Mouse (Mus musculus): ENCODE results near the gene Adam10.

Gene Adam10

DNA sequence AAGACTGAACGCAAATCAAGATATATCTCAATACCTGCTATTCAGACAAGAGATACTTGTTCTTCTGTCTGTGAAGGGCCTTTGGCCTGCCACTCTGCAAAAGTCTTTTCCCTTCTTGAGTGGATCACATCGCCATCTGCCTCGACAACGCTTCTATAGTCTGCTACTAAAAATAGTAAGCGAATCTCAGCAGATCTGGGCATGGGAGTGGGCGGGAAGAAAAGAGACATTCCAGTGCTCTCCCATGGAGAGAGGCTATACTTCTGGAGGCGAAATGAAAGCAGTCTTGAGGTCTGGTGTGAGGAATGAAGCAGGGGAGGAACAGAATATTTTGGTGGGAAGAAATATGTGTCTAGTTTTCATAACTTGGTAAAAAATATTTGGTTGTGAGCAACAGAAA is 109.9 kb downstream of the Adam10 start:
- peak; percentile 79 for DNase-seq (ENCODE audit: low read depth, low spot score)

DNA sequence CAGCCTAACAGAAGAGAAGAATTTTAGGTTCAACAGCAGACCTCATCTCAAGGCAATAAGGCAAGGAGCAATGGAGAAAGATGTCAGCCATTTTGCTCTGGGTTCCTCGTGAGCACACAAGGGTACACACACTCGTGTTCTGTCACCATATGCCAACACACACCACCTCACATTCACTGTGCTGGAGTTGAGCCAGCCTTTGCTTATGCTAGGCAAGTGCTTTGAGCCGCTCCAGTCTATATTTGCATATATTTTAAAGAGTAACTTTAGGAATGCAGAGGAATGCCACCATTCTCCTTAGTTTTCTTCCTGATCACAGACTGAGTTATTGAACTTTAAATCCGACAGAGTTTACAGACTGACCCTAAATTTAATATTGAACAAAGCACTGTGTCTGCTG is 111.8 kb downstream of the Adam10 start:
- DNase-seq (ENCODE audit: low read depth, low spot score) = no peak

DNA sequence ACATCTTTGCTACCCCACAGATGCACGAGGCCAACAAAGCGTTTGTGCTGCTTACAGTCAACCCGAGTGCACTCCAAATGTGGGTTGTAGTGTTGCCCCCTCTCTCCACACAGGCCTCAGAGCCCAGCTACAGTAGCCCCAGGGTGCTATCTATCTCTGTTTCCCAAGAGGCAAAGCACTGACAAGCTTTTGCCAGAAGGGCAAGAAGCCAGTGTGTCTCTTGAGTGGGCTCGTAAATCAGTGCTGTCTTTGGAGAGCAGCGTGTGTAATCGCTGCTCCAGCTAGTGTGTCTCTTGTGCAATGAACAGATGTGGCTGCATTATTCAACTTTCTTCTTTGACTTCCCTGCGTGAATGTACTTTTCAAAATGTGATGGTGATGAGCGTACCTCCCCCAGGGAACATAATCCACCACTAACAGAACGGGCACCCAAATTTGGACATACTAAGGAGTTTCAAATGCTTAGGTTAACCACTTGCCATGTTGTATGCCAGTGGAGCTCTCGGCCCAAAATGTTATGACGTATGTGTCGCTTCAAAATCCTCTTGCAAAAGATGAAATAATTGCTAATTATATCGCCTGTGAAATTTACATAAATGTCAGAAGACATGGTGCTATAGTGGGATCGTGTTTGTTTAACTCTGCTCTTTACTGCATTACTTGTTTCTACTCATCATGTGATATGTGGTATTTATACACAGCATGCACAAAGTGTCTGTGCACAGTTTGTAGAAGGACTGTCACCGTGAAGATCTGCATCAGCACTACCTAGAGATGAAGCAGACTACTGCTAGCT is 116.0 kb downstream of the Adam10 start:
- DNase-seq (ENCODE audit: low read depth, low spot score) = no peak

DNA sequence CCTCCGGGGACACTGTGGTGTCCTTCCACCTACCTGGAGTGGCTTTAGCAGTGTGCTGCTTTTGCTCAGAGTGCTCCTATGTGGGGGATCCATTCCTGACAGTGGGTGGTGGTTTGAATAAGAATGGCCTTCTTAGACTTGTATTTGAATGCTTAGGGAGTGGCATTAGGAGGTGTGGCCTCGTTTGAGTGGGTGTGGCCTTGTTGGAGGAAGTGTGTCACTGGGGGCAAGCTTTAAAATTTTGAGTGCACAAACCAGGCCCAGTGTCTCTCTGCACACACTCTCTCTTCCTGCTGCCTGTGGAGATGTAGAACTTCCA is 116.6 kb downstream of the Adam10 start:
- no peak for DNase-seq (ENCODE audit: low read depth, low spot score)

DNA sequence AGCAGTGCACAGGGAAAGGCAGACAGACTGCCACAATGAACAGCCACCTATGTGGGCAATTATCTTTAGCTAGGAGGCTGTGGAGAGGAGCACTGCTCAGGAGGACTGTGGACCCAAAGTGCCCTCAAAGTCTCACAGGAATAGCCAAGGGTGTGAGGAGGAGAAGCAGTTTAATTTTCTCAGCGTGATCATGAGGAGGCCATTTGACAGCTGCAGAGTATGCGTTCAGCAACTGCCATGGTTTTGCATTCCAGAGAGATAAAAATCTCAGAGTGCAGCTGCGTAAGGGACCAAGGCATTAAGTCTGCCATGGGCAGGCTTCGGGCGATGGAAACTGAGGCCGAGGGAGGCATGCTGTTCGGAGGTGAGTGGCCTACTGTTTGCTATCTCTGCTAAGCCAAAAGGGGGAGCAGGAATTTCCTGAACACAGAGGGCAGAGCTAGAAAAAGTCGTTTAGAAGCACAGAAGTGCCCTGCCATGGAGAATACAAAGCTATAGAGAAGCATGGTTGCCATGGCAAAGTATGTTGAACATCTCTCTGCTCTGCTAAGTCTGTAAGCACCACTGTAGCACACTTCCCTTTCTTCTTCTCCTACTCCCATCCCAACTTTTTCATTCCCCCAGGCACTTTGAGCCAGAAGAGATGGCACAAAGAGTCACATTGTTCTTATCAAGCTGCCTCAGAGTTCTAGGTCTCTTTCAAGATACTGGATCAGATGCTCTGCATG is 122.0 kb downstream of the Adam10 start:
- no peak for DNase-seq (ENCODE audit: low read depth, low spot score)

DNA sequence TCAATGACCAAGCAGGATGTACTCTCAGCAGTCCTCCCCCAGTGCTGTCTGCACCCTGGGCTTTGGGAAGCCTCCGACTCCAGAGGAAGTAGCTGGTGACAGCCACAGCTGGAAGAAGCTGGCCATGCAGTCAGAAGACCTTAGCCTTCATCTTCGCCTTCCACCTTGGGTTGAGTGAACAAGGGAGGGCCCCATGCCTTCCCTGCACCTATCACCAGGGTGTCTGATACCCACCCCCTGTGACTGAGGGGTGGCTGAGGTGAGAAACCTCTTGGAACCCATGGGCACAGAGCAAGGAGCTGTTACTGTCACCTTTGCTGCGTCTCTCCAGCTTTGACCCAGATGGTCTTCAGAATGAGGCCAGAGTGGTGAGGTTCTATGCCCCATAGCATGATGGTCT is 123.0 kb downstream of the Adam10 start:
- no peak for DNase-seq (ENCODE audit: low read depth, low spot score)

DNA sequence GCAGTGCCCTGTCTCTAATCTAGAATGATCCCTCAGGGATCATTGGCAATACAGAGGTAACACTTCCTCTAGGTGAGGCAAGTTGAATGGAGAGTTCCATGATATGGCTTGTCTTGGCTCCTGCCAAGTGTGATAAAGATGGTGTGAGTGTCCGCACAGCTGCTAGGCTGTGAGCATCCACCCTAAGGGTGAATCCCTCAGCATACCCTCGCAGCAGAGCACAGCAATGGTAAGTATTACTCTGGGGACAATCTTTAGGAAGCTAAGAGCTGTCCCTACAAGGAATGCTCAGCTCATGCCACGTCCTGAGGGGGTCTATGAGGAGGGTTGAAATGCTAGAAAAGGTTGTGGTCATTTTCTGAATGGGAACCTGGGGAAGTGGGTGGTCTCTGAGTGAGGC is 124.0 kb downstream of the Adam10 start:
- no peak for DNase-seq (ENCODE audit: low read depth, low spot score)

DNA sequence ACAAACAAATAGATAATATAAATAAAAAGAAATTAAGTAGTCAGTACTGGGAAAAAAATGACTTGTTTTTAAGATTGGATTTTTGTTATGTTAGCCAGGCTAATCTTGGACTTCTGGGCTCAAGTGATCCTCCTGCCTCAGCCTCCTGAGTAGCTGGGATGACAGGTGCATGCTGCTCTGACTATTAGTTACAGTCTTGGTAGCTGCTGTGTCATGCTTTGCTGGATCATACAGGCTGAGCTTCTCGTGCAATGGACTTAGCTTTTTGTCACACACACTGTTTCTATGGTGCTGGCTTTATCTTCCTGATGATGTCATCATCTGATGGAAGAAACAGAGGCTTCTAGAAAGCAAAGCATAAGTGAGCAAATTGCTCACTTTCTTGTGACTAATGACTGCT is 127.3 kb downstream of the Adam10 start:
- no peak for DNase-seq (ENCODE audit: low read depth, low spot score)

DNA sequence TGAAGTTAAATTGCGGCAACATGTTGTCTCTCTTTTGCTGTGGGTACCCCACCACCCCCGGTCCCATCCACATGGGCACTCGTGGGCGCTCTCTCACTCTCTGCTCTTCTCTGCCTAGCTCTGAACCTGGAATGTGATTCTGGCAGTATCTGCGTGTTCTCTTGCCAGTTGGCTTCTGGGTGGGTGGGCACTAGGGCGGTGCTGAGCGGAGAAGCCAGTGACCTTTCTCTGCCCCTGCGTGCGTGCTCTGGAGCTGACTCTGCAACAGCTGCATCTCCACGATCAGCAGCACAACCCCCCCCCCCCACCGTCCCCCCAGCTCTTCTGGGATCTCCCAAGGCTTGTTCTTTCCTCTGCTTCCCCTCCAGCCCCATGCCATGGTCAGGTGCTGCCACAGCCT is 128.9 kb downstream of the Adam10 start:
- no peak for DNase-seq (ENCODE audit: low read depth, low spot score)

DNA sequence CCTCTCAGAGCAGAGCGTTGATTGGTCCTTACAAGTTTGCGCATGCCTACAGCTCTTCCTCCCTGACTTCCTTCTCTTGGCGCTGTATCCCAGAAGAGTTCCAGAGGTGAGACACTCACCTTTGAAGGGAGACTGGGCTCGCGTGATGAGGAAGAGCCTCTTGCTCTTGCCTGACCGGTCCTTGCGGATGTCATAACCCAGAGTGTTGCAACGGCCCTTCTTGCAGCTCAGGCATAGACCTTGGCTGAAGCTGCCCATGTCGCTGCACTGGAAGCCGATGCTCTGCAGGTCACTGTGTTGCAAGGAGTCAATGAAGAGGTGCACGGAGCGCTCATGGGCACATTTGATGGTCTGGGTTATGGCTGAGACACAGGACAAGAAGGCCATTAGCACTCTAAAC is 133.8 kb downstream of the Adam10 start:
- no peak for DNase-seq (ENCODE audit: low read depth, low spot score)

DNA sequence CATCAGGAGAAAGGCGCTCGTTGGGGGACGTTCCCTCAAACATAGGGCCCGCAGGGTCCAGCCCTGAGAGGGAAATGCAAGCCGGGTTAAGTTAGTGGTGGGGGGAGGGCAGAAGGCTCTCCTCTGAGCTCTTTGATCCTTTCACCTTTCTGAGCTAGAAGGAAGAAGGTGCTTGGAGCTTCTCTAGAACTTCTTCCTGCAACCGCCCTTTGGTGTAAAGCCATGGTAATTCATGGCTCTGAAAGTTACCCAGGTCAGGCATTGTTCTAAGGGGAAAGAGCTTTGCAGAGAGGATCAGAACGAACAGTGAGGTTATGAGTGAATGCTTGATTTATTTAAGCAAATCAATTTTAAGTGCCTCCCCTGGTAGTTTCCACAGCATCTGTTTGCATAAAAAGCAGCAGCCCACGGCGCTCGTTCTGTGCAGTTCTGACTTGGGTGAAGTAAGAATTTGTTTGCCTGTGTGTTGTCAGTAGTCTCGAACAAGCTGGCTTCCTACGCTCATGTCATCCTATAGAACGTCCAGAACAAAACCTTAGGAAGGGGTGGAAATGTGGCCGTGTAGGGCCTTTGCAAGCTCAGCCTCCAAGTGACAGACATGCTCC is 138.0 kb downstream of the Adam10 start:
- peak; percentile 78 for DNase-seq (ENCODE audit: low read depth, low spot score)

DNA sequence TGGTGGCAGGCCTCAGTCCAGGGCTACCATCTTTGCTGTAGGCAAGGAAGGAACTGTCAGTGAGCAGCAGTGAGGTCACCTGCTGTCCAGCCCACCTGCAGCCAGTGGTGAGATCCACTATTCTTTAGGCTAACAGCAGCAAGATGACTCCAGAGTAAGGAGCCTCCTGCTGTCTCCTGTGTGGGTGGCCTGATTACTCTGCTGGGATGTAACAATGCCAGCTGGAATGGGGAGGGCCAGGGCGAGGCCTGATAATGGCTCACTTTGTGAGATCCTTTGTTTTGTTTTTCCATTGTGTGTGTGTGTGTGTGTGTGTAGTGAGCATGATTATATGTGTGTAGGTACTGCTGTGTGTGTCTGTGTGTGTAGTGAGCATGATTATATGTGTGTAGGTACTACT is 138.6 kb downstream of the Adam10 start:
- no peak for DNase-seq (ENCODE audit: low read depth, low spot score)

DNA sequence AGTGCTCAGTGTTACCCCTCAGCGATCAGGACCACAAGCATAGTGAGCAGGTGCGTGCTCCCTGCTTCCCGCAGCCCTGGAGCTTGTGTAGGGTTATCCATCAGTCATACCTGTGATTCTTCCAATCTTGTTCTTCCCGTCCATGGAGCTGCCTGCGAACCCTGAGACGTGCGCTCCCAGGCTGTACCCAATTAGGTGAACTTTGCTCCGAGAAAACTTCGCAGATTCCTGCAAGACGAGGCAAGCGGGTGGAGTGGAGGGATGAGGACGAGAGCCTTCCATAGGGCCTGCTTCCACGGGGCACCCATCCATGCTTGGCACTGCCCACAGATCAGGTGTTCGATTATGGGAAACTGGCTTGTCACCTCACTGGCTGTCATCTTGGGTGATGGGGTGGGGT is 139.9 kb downstream of the Adam10 start:
- no peak for DNase-seq (ENCODE audit: low read depth, low spot score)

DNA sequence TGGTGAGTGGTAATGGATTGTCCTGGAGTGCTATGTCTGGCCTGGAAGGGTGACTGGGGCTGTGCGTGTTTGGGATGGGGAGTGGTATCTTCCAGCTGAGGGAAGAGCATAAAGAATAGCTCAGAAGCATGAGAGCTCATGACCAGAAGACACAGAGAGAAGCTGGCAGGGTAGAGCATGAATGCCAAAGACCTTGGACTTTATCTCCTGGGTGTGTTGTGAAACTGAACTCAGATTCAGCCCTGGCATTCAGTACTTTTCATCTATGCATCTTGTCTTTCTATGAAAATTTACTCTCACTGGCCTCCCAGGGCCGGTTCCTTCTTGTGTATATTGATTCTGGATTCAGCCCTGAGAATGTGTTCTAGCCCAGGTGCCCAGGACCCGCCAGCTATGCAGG is 145.3 kb downstream of the Adam10 start:
- no peak for DNase-seq (ENCODE audit: low read depth, low spot score)

DNA sequence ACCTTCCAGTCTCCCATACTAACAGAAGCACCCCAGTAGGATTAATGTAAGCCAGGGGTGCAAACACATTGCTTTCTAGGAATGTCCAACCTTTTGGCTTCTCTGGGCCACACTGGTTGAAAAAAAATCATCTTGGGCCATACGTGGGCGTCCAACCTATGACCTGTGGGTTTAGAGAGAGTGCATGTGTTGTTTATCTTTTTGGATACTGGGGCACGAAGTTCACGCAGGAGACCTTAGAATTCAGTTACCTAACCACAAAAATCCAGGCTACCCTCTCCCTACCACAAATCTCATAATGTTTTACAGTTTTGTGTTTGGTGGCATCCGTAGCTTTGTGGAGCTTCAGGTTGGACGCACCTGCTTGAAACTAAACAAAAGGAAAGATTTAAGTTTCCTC is 149.1 kb downstream of the Adam10 start:
- no peak for DNase-seq (ENCODE audit: low read depth, low spot score)
